Mouse (Mus musculus) 3134 (cell line): ENCODE data around the gene Plekha5.

Experiments used
- DNase-seq: peaks from one replicate; pipeline ENCODE4 v3.0.0-alpha.2; 2011; ENCODE audit warnings: low spot score; ENCODE audit not compliant: insufficient read length; ENCODE audit errors: extremely low read depth

Gene Plekha5

DNA sequence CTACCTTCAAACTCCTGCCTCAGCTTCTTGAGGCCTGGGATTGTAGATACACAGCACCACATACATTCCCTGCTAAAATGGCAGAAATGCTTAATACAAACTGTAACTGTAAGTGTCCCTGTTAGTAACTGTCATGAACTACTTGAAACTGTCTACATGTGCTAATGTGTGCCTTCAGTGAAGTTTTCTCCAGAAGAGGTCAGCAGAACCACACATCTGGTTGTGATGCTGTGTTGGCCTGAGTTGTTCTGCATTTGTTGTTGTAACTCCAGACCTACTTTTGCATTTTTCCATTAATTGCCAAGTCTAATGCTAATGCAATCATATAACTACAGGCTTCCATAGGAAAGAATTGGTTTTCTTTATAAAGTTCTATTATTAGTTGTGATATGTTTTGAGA lies 222.1 kb downstream of the Plekha5 start:
- no peak for DNase-seq
